Mouse (Mus musculus): Measurements from ENCODE around the gene Itpr1.
"Not testable (repeated sequence)": the region's sequence is repeated elsewhere in the genome, so short reads cannot be mapped to it uniquely, and the experiment has no call there.

Gene Itpr1

GRCm38 (mm10) chr6:108538406-108538805 is 325.5 kb downstream of the Itpr1 start:
- no peak for DNase-seq (ENCODE audit: low read depth, low spot score)

GRCm38 (mm10) chr6:108540441-108540840 is 327.5 kb downstream of the Itpr1 start:
- no peak for DNase-seq (ENCODE audit: low read depth, low spot score)

GRCm38 (mm10) chr6:108544917-108545316 is 332.0 kb downstream of the Itpr1 start:
- no peak for DNase-seq (ENCODE audit: low read depth, low spot score)

GRCm38 (mm10) chr6:108545464-108545863 is 332.6 kb downstream of the Itpr1 start:
- no peak for DNase-seq (ENCODE audit: low read depth, low spot score)

- no peak for DNase-seq (ENCODE audit: low read depth, low spot score)
Observed at GRCm38 (mm10) chr6:108548413-108548812, 335.5 kb downstream of the Itpr1 start.

- no peak for DNase-seq (ENCODE audit: low read depth, low spot score)
Observed at GRCm38 (mm10) chr6:108549495-108549935, 336.6 kb downstream of the Itpr1 start.

- no peak for DNase-seq (ENCODE audit: low read depth, low spot score)
Observed at GRCm38 (mm10) chr6:108551725-108552620, 339.1 kb downstream of the Itpr1 start.

GRCm38 (mm10) chr6:108553013-108553412 is 340.1 kb downstream of the Itpr1 start:
- no peak for DNase-seq (ENCODE audit: low read depth, low spot score)

GRCm38 (mm10) chr6:108553536-108553935 is 340.6 kb downstream of the Itpr1 start:
- no peak for DNase-seq (ENCODE audit: low read depth, low spot score)

GRCm38 (mm10) chr6:108554389-108554788 is 341.5 kb downstream of the Itpr1 start:
- DNase-seq (ENCODE audit: low read depth, low spot score), result peak; percentile 74

GRCm38 (mm10) chr6:108554878-108555277 is 342.0 kb downstream of the Itpr1 start:
- peak; percentile 16 for DNase-seq (ENCODE audit: low read depth, low spot score)

GRCm38 (mm10) chr6:108557576-108558322 is 344.9 kb downstream of the Itpr1 start:
- DNase-seq (ENCODE audit: low read depth, low spot score), result peak; percentile 53

- not testable (repeated sequence) for DNase-seq (ENCODE audit: low read depth, low spot score)
Observed at GRCm38 (mm10) chr6:108559226-108559625, 346.3 kb downstream of the Itpr1 start.

- no peak for DNase-seq (ENCODE audit: low read depth, low spot score)
Observed at GRCm38 (mm10) chr6:108562971-108563370, 350.1 kb downstream of the Itpr1 start.

- DNase-seq (ENCODE audit: low read depth, low spot score), result not testable (repeated sequence)
Observed at GRCm38 (mm10) chr6:108565447-108565846, 352.6 kb downstream of the Itpr1 start.

GRCm38 (mm10) chr6:108566549-108566948 is 353.7 kb downstream of the Itpr1 start:
- DNase-seq (ENCODE audit: low read depth, low spot score), result no peak

GRCm38 (mm10) chr6:108569460-108570187 is 356.7 kb downstream of the Itpr1 start:
- no peak for DNase-seq (ENCODE audit: low read depth, low spot score)

- no peak for DNase-seq (ENCODE audit: low read depth, low spot score)
Observed at GRCm38 (mm10) chr6:108570351-108571041, 357.6 kb downstream of the Itpr1 start.

- peak; percentile 81 for DNase-seq (ENCODE audit: low read depth, low spot score)
Observed at GRCm38 (mm10) chr6:108571042-108571590, 358.2 kb downstream of the Itpr1 start.

- DNase-seq (ENCODE audit: low read depth, low spot score), result no peak
Observed at GRCm38 (mm10) chr6:108572646-108573045, 359.8 kb downstream of the Itpr1 start.

GRCm38 (mm10) chr6:108577056-108577455 is 364.2 kb downstream of the Itpr1 start:
- peak; percentile 43 for DNase-seq (ENCODE audit: low read depth, low spot score)
